Mouse (Mus musculus) thymus, postnatal 4 days (tissue): ENCODE results near the gene Vmn2r116.
"Not testable (repeated sequence)": the region's sequence is repeated elsewhere in the genome, so short reads cannot be mapped to it uniquely, and the experiment has no call there.

ENCODE experiments used
- DNase-seq: peaks from one replicate; pipeline ENCODE4 v3.0.0; 2021

Gene Vmn2r116

GRCm38 (mm10) chr17:23384304-23384703, at the start of gene Vmn2r116:
Vmn2r116 (plus strand) TSS chr17:23384604.
- DNase-seq = not testable (repeated sequence)

GRCm38 (mm10) chr17:23343441-23343840, 41.0 kb upstream of the Vmn2r116 start, which contains the start of gene Vmn2r115:
Vmn2r115 (plus strand) TSS chr17:23343741.
- not testable (repeated sequence) for DNase-seq

- DNase-seq = no peak
Measured at GRCm38 (mm10) chr17:23351644-23352043, 32.8 kb upstream of the Vmn2r116 start.

GRCm38 (mm10) chr17:23433150-23433679, 48.8 kb downstream of the Vmn2r116 start:
- no peak for DNase-seq
